Mouse (Mus musculus) adrenal gland, postnatal 36 days (tissue): Measurements from ENCODE around the gene Olfr994. TPM values are rescaled to one million over a fixed set of nuclear protein-coding genes. Genes with fewer than 3 reads are reported as not detected.

ENCODE experiments used
- DNase-seq, 2 experiments: peaks; one replicate each; pipeline ENCODE4 v3.0.0; 2021; ENCODE audit warnings: mixed read lengths in 1 of 2
- long read RNA-seq, 2 experiments: library from polyadenylated mRNA; stranded (forward); transcript quantifications; one replicate each; pipeline ENCODE4 v2.0.0; 2021; ENCODE audit warnings: borderline sequencing depth in 2 of 2
- total RNA-seq, 2 experiments: library from RNA; stranded (reverse); gene quantifications; 2 replicates each; pipeline ENCODE4 v1.2.3; 2021

Olfr994 gene
- total RNA-seq, result not detected
- long read RNA-seq, experiment 1, result 0 reads
- long read RNA-seq, experiment 2, result 0 reads

- no peak for DNase-seq
Observed at GRCm38 (mm10) chr2:85436351-85436750, at the start of gene Olfr994. Olfr994 (minus strand) TSS chr2:85436451.

DNA sequence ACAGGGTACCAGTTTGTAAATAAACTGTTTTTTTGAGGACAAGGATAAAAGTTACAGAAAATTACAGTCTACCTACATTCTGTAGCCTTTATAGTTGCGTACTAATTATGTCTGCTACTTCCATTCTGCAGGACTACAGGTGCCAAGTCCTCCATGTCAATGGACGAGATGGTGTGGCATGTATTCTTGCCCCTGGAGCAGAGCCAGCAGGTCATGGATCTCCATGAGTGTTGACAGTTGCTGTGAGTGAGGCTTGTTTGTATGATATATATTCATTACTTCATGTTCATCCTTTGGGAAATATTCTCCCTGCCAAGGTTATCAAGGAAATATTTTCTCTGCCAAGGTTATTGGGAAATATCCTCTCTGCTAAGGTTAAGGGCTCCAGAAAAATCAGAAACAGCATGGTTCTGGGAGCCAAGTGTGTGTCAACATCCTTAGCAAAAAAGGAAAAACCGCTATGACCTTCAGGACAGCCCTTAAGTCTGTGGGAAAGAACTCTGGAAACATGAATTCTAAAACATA, 30.6 kb upstream of the Olfr994 start:
- DNase-seq, result peak; percentile 74 to 76

GRCm38 (mm10) chr2:85443539-85443938, 7.3 kb upstream of the Olfr994 start, which contains the start of gene Olfr995:
Olfr995 (minus strand) TSS chr2:85443639.
- DNase-seq, result no peak

DNA sequence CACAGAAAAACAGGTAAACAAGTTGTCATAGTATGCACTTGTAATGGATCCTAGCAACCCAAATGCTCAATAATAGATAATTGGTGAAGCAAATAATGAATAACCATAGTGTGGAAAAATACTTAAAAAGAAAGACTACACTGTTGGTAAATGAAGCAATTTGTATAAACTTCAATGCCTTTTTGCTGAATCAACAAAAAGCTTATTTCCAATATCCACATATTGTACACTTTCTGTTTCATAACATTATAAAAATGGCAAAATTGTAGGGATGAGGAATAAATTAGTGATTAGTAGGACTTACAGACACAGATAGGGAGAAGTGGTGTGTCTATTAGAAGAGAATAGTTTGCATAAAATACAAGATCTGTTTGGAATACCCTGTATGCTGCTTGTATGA, 6.3 kb upstream of the Olfr994 start:
- no peak for DNase-seq

- DNase-seq, result no peak
Observed at GRCm38 (mm10) chr2:85425893-85426292, 10.4 kb downstream of the Olfr994 start.

GRCm38 (mm10) chr2:85414777-85415176, 21.5 kb downstream of the Olfr994 start, which contains the start of gene Olfr993:
Olfr993 (minus strand) TSS chr2:85414877.
- DNase-seq, result no peak

GRCm38 (mm10) chr2:85409369-85409768, 26.9 kb downstream of the Olfr994 start, which contains the start of gene Olfr992:
Olfr992 (minus strand) TSS chr2:85409469.
- DNase-seq, result no peak

Other genes starting within 250 kb of the Olfr994 start
- gene Lrrc55, start 239.3 kb downstream of the Olfr994 start, total RNA-seq, result 10 to 100 TPM; 13.8 to 24.4 TPM
- not detected for gene Olfr987, start 97.1 kb downstream of the Olfr994 start, total RNA-seq
- not detected for gene Olfr988, start 73.2 kb downstream of the Olfr994 start, total RNA-seq
- gene Olfr992, start 27.0 kb downstream of the Olfr994 start, total RNA-seq, result not detected
- not detected for gene Olfr993, start 21.6 kb downstream of the Olfr994 start, total RNA-seq
- not detected for gene Olfr995, start 7.2 kb upstream of the Olfr994 start, total RNA-seq
- under 1 TPM; 0.26 to 0.33 TPM for gene 4833423E24Rik, start 82.6 kb upstream of the Olfr994 start, total RNA-seq
- not detected for gene Olfr996, start 142.8 kb upstream of the Olfr994 start, total RNA-seq
- not detected for gene Olfr998, start 152.5 kb upstream of the Olfr994 start, total RNA-seq
- not detected for gene Olfr1000, start 175.5 kb upstream of the Olfr994 start, total RNA-seq
- gene Olfr1002, start 214.3 kb upstream of the Olfr994 start, total RNA-seq, result not detected
- not detected for gene Olfr154, start 228.0 kb upstream of the Olfr994 start, total RNA-seq
- gene Olfr1006, start 242.3 kb upstream of the Olfr994 start, total RNA-seq, result not detected